Mouse (Mus musculus) kidney, embryonic 15.5 days (tissue): Measurements from ENCODE around the gene Slc35f4. TPM values are rescaled to one million over a fixed set of nuclear protein-coding genes. Genes with fewer than 3 reads are reported as not detected.

Source experiments
- microRNA-seq: library from miRNA; unstranded; fragments of <30 nt; microRNA quantifications from one replicate; pipeline ENCODE4, GENCODE M21; 2016
- polyA plus RNA-seq: library from polyadenylated mRNA; unstranded; fragments of >200 nt; fragmentation: Nextera tagmentation; extraction: Ambion mirVana; gene quantifications from 2 replicates; pipeline ENCODE4 v1.2.1, GENCODE M21; 2015

The Slc35f4 gene
- polyA plus RNA-seq, 1 experiment from 2014 or later, result 0.13 TPM

Small RNAs within 50 kb of the gene (microRNA-seq; reads per million reads assigned to microRNA genes)
- gene Gm22949, result not detected
